Mouse (Mus musculus) lung, postnatal 14 days (tissue): ENCODE data around the gene Atpif1.
"Not testable (repeated sequence)": the region's sequence is repeated elsewhere in the genome, so short reads cannot be mapped to it uniquely, and the experiment has no call there.

Source experiments
- DNase-seq: peaks from one replicate; pipeline ENCODE4 v3.0.0; 2021

The Atpif1 gene

GRCm38 (mm10) chr4:132532981-132533916 lies at the start of gene Atpif1:
Atpif1 (minus strand) TSS chr4:132533659.
- peak; percentile 91 for DNase-seq

GRCm38 (mm10) chr4:132574809-132575347 lies 41.4 kb upstream of the Atpif1 start:
- no peak for DNase-seq

- DNase-seq = no peak
These were observed 39.9 kb upstream of the Atpif1 start for GRCm38 (mm10) chr4:132573327-132573726.

DNA sequence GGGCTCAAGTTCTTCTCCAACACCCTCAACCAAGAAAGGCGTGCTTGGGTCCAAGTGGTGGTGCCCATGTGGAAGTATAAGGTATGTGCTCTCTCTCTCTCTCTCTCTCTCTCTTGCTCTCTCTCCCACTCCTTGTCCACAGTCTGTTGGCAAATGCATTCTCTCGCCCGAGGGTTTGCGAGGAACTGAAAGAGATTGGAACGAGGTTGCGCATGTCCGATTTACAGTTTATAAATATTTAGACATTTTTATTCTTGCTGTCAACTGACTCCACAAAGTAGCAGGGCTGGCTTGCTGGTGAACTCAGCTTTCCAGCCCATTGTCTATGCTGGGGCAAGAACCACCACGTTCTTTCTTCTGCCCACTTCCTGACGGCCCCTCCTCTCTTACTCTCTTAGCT lies 37.7 kb upstream of the Atpif1 start:
- peak; percentile 37 for DNase-seq

DNA sequence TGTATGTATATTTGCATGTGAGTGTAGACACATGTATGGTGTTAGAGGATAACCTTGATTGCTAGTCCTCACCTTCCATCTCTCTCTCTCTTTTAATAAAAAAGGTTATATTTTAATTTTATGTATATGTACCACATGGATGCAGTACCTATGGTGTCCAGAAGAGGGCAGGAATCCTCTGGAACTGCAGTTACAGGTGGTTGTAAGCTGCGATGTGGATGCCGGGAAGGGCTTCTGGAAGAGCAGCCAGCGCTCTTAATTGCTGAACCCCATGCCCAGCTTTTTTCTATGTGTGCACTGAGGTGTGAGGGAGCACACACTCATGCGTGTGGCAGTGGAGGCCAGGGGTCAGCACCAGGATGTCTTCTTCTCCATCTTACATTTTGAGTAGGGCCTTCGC lies 35.7 kb upstream of the Atpif1 start:
- DNase-seq = no peak

GRCm38 (mm10) chr4:132567361-132567779 lies 33.9 kb upstream of the Atpif1 start:
- DNase-seq = peak; percentile 56

DNA sequence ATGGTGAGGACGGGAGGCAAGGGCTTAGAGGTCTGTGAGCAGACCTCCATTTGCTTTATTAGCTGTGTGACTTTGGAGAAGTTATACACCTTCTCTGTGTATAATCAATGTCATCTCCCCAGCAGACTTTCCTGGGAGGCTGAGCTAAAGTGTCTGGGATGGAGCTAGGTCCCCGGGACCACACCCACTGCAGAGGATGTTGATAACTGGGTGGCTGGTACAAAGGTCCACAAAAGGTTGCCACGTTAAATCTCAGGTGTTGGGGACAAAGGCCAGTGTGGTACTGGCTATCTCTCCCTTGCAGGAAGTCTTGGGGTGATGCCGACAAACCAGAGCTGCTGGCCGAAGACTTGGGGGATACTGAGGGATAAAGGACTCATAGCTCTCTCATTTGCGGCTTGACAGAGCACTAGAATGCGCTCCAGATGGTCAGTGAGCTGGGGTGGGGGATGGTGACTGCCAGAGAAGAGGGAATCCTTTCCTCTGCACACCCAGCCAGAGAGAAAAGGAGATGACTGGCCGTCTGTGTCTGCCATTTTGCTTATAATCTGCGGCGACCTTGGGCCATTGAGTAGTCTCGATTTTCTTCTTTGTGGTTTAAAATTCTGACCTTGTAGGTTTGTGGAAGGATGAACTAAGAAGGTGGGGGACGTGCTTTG lies 31.8 kb upstream of the Atpif1 start:
- DNase-seq = no peak

- DNase-seq = peak; percentile 42
These were observed 30.5 kb upstream of the Atpif1 start, which contains the start of gene Ptafr for GRCm38 (mm10) chr4:132563965-132564364. Ptafr (plus strand) TSS chr4:132564067.

DNA sequence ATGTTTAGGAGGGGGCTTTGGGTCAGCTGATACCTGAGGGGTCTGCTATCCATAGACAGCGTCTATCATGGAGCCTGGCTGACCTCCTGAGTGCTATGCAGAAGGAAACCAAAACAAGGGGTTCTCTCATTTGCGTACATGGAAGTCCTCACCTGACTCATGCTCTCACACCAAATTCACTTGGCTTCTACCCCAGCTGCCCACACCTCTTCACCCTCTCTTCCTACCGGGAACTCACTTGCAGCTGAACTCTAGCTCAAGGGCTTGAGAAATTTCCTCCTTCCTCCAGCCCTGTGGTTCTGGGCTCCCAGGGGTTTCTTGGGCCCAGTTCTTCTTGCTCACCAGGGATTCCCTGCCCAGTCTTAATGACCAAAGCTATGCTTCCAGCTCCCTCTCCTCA lies 29.8 kb upstream of the Atpif1 start:
- DNase-seq = no peak

DNA sequence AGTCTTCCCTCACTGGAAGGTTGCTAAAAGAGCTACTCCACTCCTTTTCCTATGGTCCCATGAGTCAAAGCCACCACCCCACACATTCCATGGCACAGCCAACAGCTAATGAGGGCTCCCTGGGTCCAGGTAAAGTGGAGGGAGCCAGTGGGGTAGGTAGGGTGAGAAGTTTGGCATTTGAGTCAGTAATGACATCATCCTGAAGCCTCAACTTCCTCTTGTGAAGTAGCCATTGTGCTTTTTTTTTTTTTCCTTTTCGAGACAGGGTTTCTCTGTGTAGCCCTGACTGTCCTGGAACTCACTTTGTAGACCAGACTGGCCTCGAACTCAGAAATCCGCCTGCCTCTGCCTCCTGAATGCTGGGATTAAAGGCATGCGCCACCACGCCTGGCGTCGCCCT lies 22.1 kb upstream of the Atpif1 start:
- not testable (repeated sequence) for DNase-seq

DNA sequence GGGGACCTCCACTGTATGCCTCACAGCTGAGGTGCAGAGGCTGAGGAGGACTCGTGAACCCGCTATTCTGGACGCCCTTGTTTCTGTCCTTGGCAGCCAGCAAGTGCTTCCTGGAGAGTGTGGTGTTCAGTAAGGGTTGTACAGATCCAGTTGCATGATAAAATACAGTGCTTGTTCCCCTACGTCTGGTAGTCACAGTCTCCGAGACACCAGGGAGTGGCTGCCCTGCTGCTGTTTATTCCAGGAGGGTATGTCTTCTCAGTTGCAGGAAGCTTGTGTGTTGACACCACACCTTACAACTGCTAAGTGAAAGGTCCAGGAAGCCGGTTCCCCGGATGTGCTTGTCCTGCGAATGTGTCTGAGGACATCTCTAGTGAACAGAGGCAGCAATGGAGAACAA lies 21.2 kb upstream of the Atpif1 start:
- DNase-seq = peak; percentile 14

DNA sequence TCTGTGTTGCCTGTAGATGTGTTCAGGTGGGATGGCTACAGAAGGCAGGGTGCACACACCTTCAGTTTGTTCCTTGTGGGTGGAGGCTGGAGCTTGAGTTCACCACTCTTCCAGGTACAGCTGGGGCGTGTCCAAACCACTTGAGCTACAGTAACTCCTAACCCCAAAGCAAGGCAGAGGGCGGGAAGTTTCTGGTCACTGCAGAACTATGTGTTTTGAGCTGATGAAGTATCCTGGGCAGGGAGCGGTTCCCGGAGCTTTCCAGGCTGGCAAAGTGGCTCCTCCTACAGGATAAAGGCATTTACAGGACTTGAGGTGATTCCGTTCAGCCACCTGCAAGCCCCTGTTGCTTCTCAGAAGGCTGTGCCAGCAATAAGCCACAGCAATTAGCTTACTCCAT lies 20.8 kb upstream of the Atpif1 start:
- peak; percentile 42 for DNase-seq

DNA sequence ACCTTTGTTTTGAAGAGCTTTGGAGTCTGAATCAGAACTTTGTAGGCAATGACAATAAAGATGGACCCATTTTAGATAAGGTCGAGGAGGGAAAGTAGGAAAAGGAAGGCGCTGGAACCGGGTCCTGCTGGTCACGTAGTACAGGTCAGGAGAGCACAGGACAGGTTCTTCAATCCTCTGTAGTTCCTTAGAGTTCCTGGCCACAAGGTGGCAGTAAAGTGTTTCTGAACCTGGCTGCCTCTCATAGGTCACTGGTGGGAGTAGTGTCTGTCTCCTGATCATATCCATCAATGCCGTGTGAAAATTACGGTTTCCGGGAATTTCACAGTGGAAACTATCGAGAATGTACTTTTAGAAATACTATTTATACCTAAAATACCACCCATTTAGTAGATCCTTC lies 12.4 kb upstream of the Atpif1 start:
- peak; percentile 84 for DNase-seq

DNA sequence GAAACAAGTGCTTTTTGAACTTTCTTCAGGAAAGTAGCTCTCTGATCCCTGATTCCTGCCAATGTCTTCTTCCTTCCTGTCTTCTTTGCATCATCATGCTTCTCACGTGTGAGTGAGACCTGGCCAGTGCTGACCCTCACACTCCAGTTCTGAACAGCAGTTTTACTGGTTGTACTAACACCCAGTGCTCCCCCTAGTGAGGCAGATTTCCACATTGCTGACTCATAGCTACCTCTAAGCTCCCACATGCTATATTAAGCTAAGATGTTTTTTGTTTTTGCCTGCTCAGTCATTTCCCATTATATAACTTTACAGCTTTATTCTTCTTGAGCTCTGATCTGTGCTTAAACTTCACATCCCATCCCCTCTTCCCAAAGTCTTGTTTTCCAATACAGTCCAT lies 9.3 kb upstream of the Atpif1 start:
- DNase-seq = no peak

- DNase-seq = no peak
These were observed 8.0 kb upstream of the Atpif1 start for GRCm38 (mm10) chr4:132541413-132541812.

DNA sequence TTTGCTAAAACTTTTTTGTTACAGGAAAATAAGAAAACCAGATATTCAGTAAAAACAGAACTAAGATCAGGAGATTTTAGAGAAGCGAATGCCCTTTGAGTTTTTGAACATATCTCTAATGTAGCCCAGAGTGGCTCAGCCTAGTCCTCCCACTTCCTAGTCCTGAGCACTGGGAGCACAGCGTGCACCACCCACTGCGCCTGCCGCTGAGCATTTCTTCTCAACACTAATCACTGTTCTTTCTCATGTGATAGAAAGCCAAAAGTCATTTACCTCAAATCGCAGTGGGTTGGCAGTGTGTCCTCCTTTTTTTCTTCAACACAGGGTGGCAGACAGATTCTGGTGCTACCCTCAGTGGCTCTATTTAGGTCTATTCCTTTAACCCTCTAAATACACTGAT lies 6.0 kb upstream of the Atpif1 start:
- DNase-seq = no peak

DNA sequence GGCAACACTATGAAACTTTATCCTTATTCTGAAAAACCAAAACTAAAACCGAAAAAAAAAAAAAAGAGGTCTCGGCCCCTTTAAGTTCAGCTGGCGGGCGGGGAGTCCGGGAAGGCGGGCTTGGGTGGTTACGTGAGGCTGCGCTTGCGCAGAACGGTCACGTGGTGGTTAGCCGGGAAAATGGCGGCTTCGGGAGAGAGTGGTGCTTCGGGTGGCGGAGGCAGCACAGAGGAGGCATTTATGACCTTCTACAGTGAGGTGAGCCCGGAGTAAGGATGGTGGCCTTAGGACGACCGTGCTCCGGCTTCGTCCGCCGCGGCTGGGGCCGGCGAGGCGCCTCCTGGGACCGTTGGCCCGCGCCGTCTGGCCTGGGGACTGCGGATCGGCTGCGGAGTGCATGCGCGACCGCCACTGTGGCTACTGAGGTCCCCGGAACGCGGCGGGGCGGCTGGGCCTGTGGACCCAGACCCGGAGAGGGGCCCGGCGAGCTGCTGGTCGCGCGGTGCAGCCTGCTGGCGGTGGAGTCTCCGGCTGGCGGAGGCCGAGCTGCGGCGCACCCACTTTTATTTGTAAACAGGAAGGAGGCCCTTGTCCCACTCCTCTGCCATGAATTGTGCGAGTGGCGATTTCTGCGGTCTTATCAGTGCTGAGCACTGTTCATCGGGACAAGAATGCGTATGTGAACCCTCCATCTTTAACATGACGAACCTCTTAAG lies 2.1 kb upstream of the Atpif1 start, which contains the start of gene Dnajc8:
TSS of gene Dnajc8 (plus strand) at position 145 of the 716 bp plus-strand sequence.
- DNase-seq = peak; percentile 97

GRCm38 (mm10) chr4:132532496-132532895 lies 963 bp downstream of the Atpif1 start:
- DNase-seq = no peak

DNA sequence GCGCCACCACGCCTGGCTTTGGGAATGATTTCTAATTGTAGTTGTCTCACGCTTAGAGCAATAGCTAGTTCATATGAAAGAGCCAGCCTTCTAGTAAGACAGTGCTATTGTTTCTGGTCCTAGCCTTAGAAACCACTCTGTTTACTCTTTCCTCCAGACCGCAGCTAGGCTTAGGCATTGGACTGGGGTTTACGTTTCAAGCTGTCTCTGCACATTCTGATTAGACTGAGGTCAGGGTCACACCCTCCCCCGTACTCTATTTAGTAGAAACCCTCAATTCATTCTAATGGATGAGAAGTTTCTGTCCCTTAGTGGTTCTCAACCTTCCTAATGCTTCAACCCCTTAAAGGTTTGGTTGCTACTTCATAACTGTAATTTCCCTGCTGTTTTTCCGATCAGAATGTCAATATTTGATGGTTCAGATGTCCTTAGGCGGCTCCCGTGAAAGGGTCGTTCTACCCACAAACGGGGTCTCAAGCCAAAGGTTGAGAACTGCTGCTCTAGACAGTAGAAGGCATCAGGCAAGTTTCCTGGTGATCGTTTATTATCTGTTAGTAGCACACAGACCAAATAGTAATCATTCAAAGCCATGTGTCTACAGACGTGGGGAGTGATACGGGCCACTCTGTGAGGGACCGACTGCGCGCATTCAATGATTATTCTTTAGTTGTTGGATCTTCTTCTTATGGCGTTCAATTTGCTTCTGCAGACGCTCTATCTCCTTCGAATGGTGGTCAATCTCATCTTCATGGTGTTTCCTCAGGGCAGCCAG lies 3.2 kb downstream of the Atpif1 start:
- no peak for DNase-seq

DNA sequence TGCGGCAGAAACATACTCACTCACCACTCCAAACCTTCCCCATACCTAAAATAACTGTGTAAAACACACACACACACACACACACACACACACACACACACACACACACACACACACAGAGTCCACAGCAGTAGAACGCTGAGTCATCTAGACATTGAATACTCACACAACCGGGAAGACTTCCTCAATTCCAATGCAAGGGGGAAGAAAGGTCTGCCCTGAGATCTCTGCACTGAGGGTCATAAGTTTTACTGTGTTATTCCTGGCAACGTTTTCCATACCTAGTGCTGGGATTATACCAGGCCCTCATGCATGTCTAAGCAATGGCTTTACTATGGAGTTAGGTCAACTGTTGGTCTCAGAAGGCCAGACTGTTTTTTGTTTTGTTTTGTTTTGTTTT lies 4.1 kb downstream of the Atpif1 start:
- no peak for DNase-seq

DNA sequence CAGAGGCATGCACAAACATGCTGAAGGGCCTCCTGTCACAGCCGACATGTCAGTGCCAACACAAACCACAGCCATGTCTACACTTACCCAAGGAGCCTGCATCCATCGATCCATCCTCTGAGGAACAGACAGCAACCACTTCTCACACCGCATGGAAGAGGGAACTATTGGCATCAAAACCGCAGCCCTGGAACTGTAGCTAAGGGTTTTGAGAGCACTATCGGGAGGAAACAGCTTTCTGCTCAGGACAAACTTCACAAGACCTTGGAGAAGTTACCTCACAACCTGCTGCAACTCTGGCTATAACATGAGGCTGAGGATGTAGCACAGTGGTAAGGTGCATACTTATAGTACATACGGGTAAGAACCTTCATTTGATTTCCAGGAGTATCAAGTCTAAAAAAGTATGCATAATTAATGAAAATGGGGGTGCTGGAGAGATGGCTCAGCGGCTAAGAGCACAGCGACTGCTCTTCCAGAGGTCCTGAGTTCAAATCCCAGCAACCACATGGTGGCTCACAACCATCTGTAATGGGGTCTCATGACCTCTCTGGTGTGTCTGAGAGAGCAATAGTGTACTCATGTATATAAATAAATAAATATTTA lies 5.4 kb downstream of the Atpif1 start:
- DNase-seq = no peak

DNA sequence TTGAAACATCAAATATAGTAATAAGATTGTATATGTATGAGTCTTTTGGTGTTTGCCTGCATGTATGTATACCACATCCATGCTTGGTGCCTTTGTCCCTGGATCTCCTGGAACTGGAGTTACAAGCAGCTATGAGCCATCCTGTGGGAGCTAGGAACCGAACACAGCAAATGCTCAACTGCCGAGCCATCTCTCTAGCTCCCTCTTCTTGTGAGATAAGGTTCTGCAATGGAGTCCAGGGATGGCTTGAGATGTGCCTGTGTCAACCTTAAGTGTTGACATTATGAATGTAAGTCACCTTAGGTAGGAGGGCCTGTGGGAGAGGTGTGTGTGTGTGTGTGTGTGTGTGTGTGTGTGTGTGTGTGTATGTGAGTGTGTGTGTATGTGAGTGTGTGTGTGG lies 6.8 kb downstream of the Atpif1 start:
- no peak for DNase-seq
